Mouse (Mus musculus) cerebellum, adult (tissue): ENCODE measurements at regions not wholly inside any gene's neighbourhood (a gene's known extent, or its start where the extent isn't known, plus 50 kb on each side); places are given as distances from the start of the nearest gene placed in this dataset.

Source experiments
- ATAC-seq: cut with Nextera tagmentation; 2 replicates; pipeline ENCODE4 v1.9.2; 2017; ENCODE audit warnings: mild to moderate bottlenecking, moderate library complexity, mixed read lengths; ENCODE audit not compliant: insufficient number of reproducible peaks, low FRiP score, low TSS enrichment

GRCm38 (mm10) chr15:96751243-96752061 lies 51.9 kb upstream of the Slc38a2 start:
- ATAC-seq, result no peak

GRCm38 (mm10) chr15:96749534-96750256 lies 50.2 kb upstream of the Slc38a2 start:
- ATAC-seq, result no peak
